Mouse (Mus musculus) megakaryocyte, embryonic 14.5 days (primary cell): ENCODE measurements around the gene Olfr640. TPM values are rescaled to one million over a fixed set of nuclear protein-coding genes. Genes with fewer than 3 reads are reported as not detected.

Experiments
- H3K27me3 ChIP-seq: replicated peaks from 2 replicates; pipeline ENCODE3; 2012; ENCODE audit warnings: inconsistent platforms
- H3K36me3 ChIP-seq: replicated peaks from 2 replicates; pipeline ENCODE3; 2012; ENCODE audit warnings: low read length, inconsistent platforms, mixed read lengths
- H3K4me1 ChIP-seq: 2 replicates; pipeline ENCODE4 v1.6.1; 2012; ENCODE audit warnings: inconsistent platforms
- H3K4me3 ChIP-seq: replicated peaks from 2 replicates; pipeline ENCODE3; 2012; ENCODE audit warnings: moderate library complexity, mild to moderate bottlenecking, inconsistent platforms
- H3K9me3 ChIP-seq: 2 replicates; pipeline ENCODE4 v1.6.1; 2012; ENCODE audit warnings: inconsistent platforms
- FLI1 ChIP-seq: IDR thresholded peaks from 2 replicates; pipeline ENCODE4 v1.6.1; 2012; ENCODE audit warnings: low read length, inconsistent platforms, mixed read lengths
- GATA1 ChIP-seq: IDR thresholded peaks from 3 replicates; pipeline ENCODE4 v1.6.1; 2012; ENCODE audit warnings: mixed read lengths, low read length, inconsistent platforms, borderline replicate concordance
- polyA plus RNA-seq: library from polyadenylated mRNA; stranded (reverse); fragments of >175 nt; gene quantifications from 2 replicates; pipeline ENCODE4 v1.2.3, GENCODE M21; 2012; ENCODE audit warnings: low replicate concordance; ENCODE audit not compliant: insufficient read depth

Gene Olfr640
- polyA plus RNA-seq: not detected in 2 replicates

DNA sequence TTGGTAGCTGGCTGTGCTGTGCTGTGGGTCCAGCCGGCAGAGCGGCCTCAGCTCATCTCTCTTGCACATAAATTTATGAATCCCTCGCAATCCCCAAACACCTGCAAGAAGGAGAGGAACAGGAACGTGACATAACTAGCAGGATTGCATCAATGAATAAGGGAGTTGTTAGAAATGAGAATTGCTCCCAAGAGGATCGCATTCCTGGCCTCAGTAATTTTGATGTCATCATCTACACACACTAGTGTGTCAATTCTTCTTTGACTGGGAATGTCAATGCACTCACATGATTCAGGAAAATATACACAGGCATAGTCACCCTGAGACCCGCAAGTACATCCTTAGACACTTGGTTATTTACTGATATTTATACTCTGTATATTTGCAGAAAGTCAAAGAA lies at the start of gene Olfr640:
Olfr640 (minus strand) TSS at position 101 of the 400 bp plus-strand sequence.
- Histone ChIP-seq H3K4me1 (no peaks in the 10 kb centered on the region), H3K4me3 (no peak within 1 kb of the TSS), H3K9me3 (no peaks in the 10 kb centered on the region), H3K36me3 (no peaks in the 10 kb centered on the region), H3K27me3 (no peaks in the 10 kb centered on the region)
- no peak for TF ChIP-seq GATA1
- TF ChIP-seq FLI1: no peak

DNA sequence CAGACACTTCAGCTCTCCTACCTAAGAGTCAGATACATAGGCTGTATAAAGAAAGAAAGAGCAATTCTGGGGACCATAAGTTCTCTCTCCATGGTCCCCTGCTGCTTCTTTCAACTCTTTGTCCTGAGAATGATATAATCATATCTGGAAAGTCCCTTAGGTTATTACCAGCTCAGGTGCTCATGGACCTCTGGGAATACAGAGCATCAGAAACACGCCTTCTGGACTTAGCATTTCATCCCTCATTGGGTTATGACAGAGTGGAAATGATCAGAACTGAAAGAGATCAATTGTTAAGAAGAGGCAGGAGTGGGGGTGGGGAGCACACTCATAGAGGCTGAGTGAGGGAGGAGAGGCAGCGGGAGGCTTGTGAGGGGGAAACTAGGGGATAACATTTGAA lies 46.4 kb upstream of the Olfr640 start, which contains the start of gene Olfr644:
Olfr644 (minus strand) TSS at position 101 of the 400 bp plus-strand sequence.
- Histone ChIP-seq H3K9me3 (peaks cover 4% of the 10 kb centered on the region; the same call in 1 of the 2 replicates), H3K36me3 (no peaks in the 10 kb centered on the region), H3K27me3 (no peaks in the 10 kb centered on the region), H3K4me1 (peaks cover 15% of the 10 kb centered on the region), H3K4me3 (no peak within 1 kb of the TSS)
- TF ChIP-seq GATA1: no peak
- no peak for TF ChIP-seq FLI1

- TF ChIP-seq FLI1: no peak
- TF ChIP-seq GATA1: no peak
- H3K4me1 ChIP-seq: peaks cover 9% of the 10 kb centered on the region
Observed at GRCm38 (mm10) chr7:104061345-104061744, 36.0 kb upstream of the Olfr640 start, which contains the start of gene 4930516K23Rik. TSS of gene 4930516K23Rik (minus strand) at chr7:104061445.

GRCm38 (mm10) chr7:104059215-104059614 lies 33.8 kb upstream of the Olfr640 start:
- Histone ChIP-seq H3K36me3 (no peaks in the 10 kb centered on the region), H3K4me1 (peaks cover 9% of the 10 kb centered on the region), H3K4me3 (no peak overlapping the region), H3K27me3 (no peaks in the 10 kb centered on the region), H3K9me3 (no peaks in the 10 kb centered on the region)
- TF ChIP-seq FLI1: no peak
- TF ChIP-seq GATA1: no peak

More at GRCm38 (mm10) chr7:104061345-104061744, 36.0 kb upstream of the Olfr640 start, which contains the start of gene 4930516K23Rik:
- H3K36me3 ChIP-seq: no peaks in the 10 kb centered on the region
- no peak within 1 kb of the TSS for H3K4me3 ChIP-seq
- H3K9me3 ChIP-seq: no peaks in the 10 kb centered on the region
- H3K27me3 ChIP-seq: no peaks in the 10 kb centered on the region

DNA sequence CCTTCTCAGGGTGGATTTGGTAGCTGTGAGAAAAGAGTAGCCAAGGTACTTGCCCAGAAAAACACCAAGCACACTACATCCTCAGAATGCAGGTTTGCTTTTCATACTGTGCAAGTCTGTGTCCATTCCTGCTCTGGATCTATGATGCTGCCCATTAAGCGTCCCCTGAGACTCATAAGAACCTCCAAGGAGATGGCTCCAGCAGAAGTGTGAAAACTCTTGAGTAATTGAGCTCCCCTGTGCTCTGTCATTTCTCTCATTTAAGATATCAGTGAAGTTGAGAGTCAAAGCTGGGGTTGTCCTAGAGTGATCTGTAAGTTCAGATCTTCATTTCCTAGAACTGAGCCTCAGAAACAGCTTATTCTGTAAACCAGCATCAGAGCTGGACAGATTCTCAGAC lies 27.2 kb upstream of the Olfr640 start, which contains the start of gene Olfr642:
Olfr642 (minus strand) TSS at position 101 of the 400 bp plus-strand sequence.
- H3K4me1 ChIP-seq: no peaks in the 10 kb centered on the region
- no peaks in the 10 kb centered on the region for H3K36me3 ChIP-seq
- no peak within 1 kb of the TSS for H3K4me3 ChIP-seq
- no peak for TF ChIP-seq GATA1
- TF ChIP-seq FLI1: no peak
- no peaks in the 10 kb centered on the region for H3K9me3 ChIP-seq
- no peaks in the 10 kb centered on the region for H3K27me3 ChIP-seq

DNA sequence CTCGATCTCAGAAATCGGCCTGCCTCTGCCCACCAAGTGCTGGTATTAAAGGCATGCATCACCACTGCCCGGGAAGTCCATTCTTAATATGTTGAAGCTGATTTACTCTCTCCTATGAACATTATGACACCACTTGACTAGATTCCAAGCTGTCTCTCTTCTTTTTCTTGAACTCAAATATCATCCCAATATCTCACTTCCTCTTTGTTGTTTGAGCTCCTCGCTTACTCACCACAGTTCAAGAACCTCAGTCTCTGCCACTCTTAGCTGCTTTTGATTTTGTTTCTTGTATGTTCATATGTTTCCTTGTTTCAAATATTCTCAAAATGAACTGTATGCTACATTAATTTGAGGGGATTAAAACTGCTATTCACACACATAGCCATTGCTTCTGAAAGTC lies 25.4 kb upstream of the Olfr640 start:
- no peak overlapping the region for H3K4me3 ChIP-seq
- no peaks in the 10 kb centered on the region for H3K9me3 ChIP-seq
- H3K36me3 ChIP-seq: no peaks in the 10 kb centered on the region
- no peaks in the 10 kb centered on the region for H3K27me3 ChIP-seq
- H3K4me1 ChIP-seq: no peaks in the 10 kb centered on the region
- TF ChIP-seq FLI1 (no peak), GATA1 (no peak)

GRCm38 (mm10) chr7:104035145-104035544 lies 9.8 kb upstream of the Olfr640 start, which contains the start of gene Olfr641:
TSS of gene Olfr641 (plus strand) at chr7:104035445.
- H3K4me3 ChIP-seq: no peak within 1 kb of the TSS
- H3K4me1 ChIP-seq: no peaks in the 10 kb centered on the region
- H3K9me3 ChIP-seq: no peaks in the 10 kb centered on the region
- no peaks in the 10 kb centered on the region for H3K36me3 ChIP-seq
- no peak for TF ChIP-seq GATA1
- no peak for TF ChIP-seq FLI1
- no peaks in the 10 kb centered on the region for H3K27me3 ChIP-seq

GRCm38 (mm10) chr7:104026978-104027377 lies 1.6 kb upstream of the Olfr640 start:
- no peaks in the 10 kb centered on the region for H3K36me3 ChIP-seq
- H3K9me3 ChIP-seq: no peaks in the 10 kb centered on the region
- no peaks in the 10 kb centered on the region for H3K4me1 ChIP-seq
- no peak overlapping the region for H3K4me3 ChIP-seq
- H3K27me3 ChIP-seq: no peaks in the 10 kb centered on the region
- no peak for TF ChIP-seq FLI1
- TF ChIP-seq GATA1: no peak

DNA sequence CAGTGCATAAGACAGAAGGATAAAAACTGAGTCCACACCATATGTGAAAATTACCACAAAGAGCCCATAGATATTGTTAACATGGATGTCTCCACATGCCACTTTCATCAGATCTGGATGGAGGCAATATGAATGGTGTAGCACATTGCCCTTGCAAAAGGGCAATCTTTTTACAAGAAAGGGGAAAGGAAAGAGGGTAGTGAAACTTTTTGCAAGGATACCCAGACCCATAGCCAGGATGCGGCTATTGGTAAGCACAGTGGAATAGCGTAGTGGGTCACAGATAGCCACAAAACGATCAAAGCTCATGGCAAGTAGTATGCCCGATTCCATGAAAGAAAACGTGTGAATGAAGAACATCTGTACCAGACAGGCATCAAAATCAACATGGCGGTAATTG lies 3.7 kb downstream of the Olfr640 start:
- H3K27me3 ChIP-seq: no peaks in the 10 kb centered on the region
- no peak for TF ChIP-seq GATA1
- no peak for TF ChIP-seq FLI1
- H3K9me3 ChIP-seq: no peaks in the 10 kb centered on the region
- no peaks in the 10 kb centered on the region for H3K4me1 ChIP-seq
- H3K36me3 ChIP-seq: no peaks in the 10 kb centered on the region
- no peak overlapping the region for H3K4me3 ChIP-seq

- Histone ChIP-seq H3K36me3 (no peaks in the 10 kb centered on the region), H3K9me3 (no peaks in the 10 kb centered on the region), H3K4me3 (no peak overlapping the region), H3K4me1 (no peaks in the 10 kb centered on the region), H3K27me3 (no peaks in the 10 kb centered on the region)
- TF ChIP-seq GATA1 (no peak), FLI1 (no peak)
Observed at GRCm38 (mm10) chr7:104018953-104019352, 6.4 kb downstream of the Olfr640 start.
